Mouse (Mus musculus): ENCODE data around the gene Qtrt1. TPM values are rescaled to one million over a fixed set of nuclear protein-coding genes. Genes with fewer than 3 reads are reported as not detected.
A peak's percentile ranks its signal among the peaks of the same experiment; 100 is the strongest.

Gene Qtrt1
- polyA plus RNA-seq, 1 experiment from 2014 or later, result 53.5 TPM

- H3K36me3 ChIP-seq, result peaks cover 100% of the 10 kb centered on the region
- no peak overlapping the region for H3K27ac ChIP-seq
- no peak overlapping the region for H3K4me2 ChIP-seq
- WGBS, result 88% methylated on average over 3 of the region's 3 CpGs
- no peak overlapping the region for H3K4me3 ChIP-seq
- H3K9me3 ChIP-seq, result no peaks in the 10 kb centered on the region
- H3K9ac ChIP-seq, result no peak overlapping the region
- H3K27me3 ChIP-seq, result no peaks in the 10 kb centered on the region
- ATAC-seq (ENCODE audit: insufficient number of reproducible peaks, insufficient read depth, low FRiP score, low TSS enrichment, low read depth), result no peak
- H3K4me1 ChIP-seq, result no peaks in the 10 kb centered on the region
Measured at GRCm38 (mm10) chr9:21395692-21396091, 15.9 kb upstream of the Qtrt1 start.

DNA sequence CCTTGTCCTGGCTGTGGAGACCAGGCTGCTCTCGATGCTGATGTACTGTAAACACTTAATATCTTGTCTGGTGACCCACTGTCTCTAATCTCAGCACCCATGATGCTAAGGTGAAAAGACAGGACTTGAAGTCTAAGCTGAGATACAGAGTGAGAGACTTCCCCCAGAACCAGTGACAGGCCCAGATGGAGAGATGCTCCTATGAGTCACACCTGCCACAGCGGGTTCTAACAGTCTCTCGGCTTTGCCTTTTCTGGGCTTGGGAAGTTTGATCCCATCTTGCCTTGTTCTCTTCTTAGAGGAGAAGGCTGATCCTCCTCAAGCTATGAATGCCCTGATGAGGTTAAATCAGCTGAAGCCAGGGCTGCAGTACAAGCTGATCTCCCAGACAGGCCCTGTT lies 14.5 kb upstream of the Qtrt1 start:
- no peak for ATAC-seq (ENCODE audit: insufficient number of reproducible peaks, insufficient read depth, low FRiP score, low TSS enrichment, low read depth)
- 92% methylated on average over 3 of the region's 3 CpGs for WGBS

GRCm38 (mm10) chr9:21401042-21401441 lies 10.6 kb upstream of the Qtrt1 start:
- H3K27me3 ChIP-seq, result no peaks in the 10 kb centered on the region
- 94% methylated on average over 9 of the region's 9 CpGs for WGBS
- H3K4me3 ChIP-seq, result no peak overlapping the region
- no peak overlapping the region for H3K27ac ChIP-seq
- no peaks in the 10 kb centered on the region for H3K4me1 ChIP-seq
- no peak for ATAC-seq (ENCODE audit: insufficient number of reproducible peaks, insufficient read depth, low FRiP score, low TSS enrichment, low read depth)
- no peaks in the 10 kb centered on the region for H3K9me3 ChIP-seq
- no peak overlapping the region for H3K9ac ChIP-seq
- no peak overlapping the region for H3K4me2 ChIP-seq
- H3K36me3 ChIP-seq, result peaks cover 99% of the 10 kb centered on the region

More for the DNA sequence above, 14.5 kb upstream of the Qtrt1 start:
- Histone ChIP-seq H3K9me3 (no peaks in the 10 kb centered on the region), H3K9ac (no peak overlapping the region), H3K4me1 (no peaks in the 10 kb centered on the region), H3K27me3 (no peaks in the 10 kb centered on the region), H3K27ac (no peak overlapping the region), H3K4me2 (no peak overlapping the region), H3K36me3 (peaks cover 99% of the 10 kb centered on the region), H3K4me3 (no peak overlapping the region)

- Histone ChIP-seq H3K4me1 (no peaks in the 10 kb centered on the region), H3K36me3 (peaks cover 92% of the 10 kb centered on the region), H3K9me3 (no peaks in the 10 kb centered on the region), H3K27me3 (no peaks in the 10 kb centered on the region), H3K9ac (no peak overlapping the region), H3K4me2 (no peak overlapping the region), H3K4me3 (no peak overlapping the region), H3K27ac (no peak overlapping the region)
- ATAC-seq (ENCODE audit: insufficient number of reproducible peaks, insufficient read depth, low FRiP score, low TSS enrichment, low read depth), result no peak
- WGBS, result 87% methylated on average over 11 of the region's 11 CpGs
Measured at GRCm38 (mm10) chr9:21402764-21403253, 8.8 kb upstream of the Qtrt1 start.

- WGBS, result 95% methylated on average over 5 of the region's 5 CpGs
- H3K9me3 ChIP-seq, result no peaks in the 10 kb centered on the region
Measured at GRCm38 (mm10) chr9:21403745-21404144, 7.9 kb upstream of the Qtrt1 start.

GRCm38 (mm10) chr9:21405525-21405924 lies 6.1 kb upstream of the Qtrt1 start:
- peaks cover 65% of the 10 kb centered on the region for H3K36me3 ChIP-seq
- H3K4me3 ChIP-seq, result no peak overlapping the region
- no peaks in the 10 kb centered on the region for H3K9me3 ChIP-seq
- no peaks in the 10 kb centered on the region for H3K4me1 ChIP-seq
- WGBS, result 70% methylated on average over 4 of the region's 4 CpGs
- H3K4me2 ChIP-seq, result no peak overlapping the region
- H3K27me3 ChIP-seq, result no peaks in the 10 kb centered on the region
- no peak overlapping the region for H3K9ac ChIP-seq
- no peak for ATAC-seq (ENCODE audit: insufficient number of reproducible peaks, insufficient read depth, low FRiP score, low TSS enrichment, low read depth)
- no peak overlapping the region for H3K27ac ChIP-seq

More at GRCm38 (mm10) chr9:21403745-21404144, 7.9 kb upstream of the Qtrt1 start:
- Histone ChIP-seq H3K27me3 (no peaks in the 10 kb centered on the region), H3K9ac (no peak overlapping the region), H3K4me1 (no peaks in the 10 kb centered on the region), H3K4me2 (no peak overlapping the region), H3K4me3 (no peak overlapping the region), H3K36me3 (peaks cover 83% of the 10 kb centered on the region), H3K27ac (no peak overlapping the region)
- ATAC-seq (ENCODE audit: insufficient number of reproducible peaks, insufficient read depth, low FRiP score, low TSS enrichment, low read depth), result no peak

DNA sequence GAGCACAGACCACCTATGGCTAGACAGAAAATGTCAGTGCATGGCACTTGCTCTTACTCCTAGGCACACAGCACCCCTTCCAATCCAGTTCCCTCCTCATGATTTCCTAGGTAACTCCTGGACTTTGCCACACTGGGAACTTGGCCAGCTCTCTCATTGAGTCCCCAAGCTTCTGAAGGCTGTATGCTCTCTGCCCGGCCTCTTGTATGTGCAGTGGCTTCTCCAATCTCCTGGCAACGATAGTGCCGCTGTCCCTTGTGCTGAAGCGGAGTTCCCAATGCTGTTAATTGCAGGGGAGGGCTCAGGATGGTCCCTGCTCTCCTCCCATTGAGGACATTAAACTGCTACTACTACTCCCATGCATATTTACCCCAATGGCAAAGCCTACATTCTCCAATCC lies 3.7 kb upstream of the Qtrt1 start:
- no peak for ATAC-seq (ENCODE audit: insufficient number of reproducible peaks, insufficient read depth, low FRiP score, low TSS enrichment, low read depth)
- Histone ChIP-seq H3K36me3 (peaks cover 42% of the 10 kb centered on the region), H3K9ac (no peak overlapping the region), H3K9me3 (no peaks in the 10 kb centered on the region), H3K4me3 (no peak overlapping the region), H3K4me1 (peaks cover 10% of the 10 kb centered on the region), H3K27ac (no peak overlapping the region), H3K27me3 (no peaks in the 10 kb centered on the region), H3K4me2 (no peak overlapping the region)
- 12% methylated on average over 4 of the region's 4 CpGs for WGBS

- WGBS, result 79% methylated on average over 7 of the region's 7 CpGs
- ATAC-seq (ENCODE audit: insufficient number of reproducible peaks, insufficient read depth, low FRiP score, low TSS enrichment, low read depth), result no peak
- H3K27ac ChIP-seq, result no peak overlapping the region
- H3K4me3 ChIP-seq, result no peak overlapping the region
- H3K27me3 ChIP-seq, result no peaks in the 10 kb centered on the region
- H3K9me3 ChIP-seq, result no peaks in the 10 kb centered on the region
- H3K36me3 ChIP-seq, result peaks cover 35% of the 10 kb centered on the region
- peaks cover 10% of the 10 kb centered on the region for H3K4me1 ChIP-seq
- no peak overlapping the region for H3K9ac ChIP-seq
- H3K4me2 ChIP-seq, result no peak overlapping the region
Measured at GRCm38 (mm10) chr9:21408624-21409023, 3.0 kb upstream of the Qtrt1 start.

DNA sequence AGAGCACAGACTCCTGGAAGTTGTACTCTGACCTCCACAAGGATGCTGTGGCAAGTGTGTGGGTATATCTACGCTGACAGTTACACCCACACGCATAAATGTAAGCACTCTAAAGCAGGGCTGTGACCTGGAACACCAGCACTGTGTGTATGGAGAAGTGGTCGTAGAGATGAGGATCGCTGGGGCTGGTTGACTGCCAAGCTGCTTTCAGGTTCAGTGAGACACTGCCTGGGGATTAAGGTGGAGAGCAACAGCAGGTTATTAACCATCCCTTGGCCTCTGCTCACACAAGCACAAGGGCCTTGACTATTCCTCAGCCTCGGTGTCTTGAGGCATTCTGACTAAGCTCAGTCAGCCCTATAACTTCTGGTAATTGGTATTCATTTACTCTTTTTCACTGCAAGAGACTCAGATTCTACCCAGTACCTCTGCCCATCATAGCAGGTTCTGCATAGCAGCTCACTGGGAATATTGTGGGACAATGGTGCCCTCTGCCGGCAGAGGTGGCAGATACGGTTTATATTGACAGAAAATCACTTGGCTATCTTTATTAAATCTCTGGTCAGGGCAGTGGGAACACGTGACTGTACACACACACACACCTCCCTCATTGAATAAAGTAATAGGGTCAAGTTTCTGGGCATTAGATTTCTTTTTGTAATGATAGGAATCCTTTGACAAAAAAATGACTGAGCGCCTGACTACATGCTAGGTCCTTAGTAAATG lies 1.9 kb upstream of the Qtrt1 start:
- H3K27me3 ChIP-seq, result no peaks in the 10 kb centered on the region
- no peak overlapping the region for H3K27ac ChIP-seq
- no peak overlapping the region for H3K4me2 ChIP-seq
- WGBS, result 34% methylated on average over 9 of the region's 9 CpGs
- H3K4me3 ChIP-seq, result no peak overlapping the region
- no peak overlapping the region for H3K9ac ChIP-seq
- no peaks in the 10 kb centered on the region for H3K9me3 ChIP-seq
- peaks cover 29% of the 10 kb centered on the region for H3K36me3 ChIP-seq
- H3K4me1 ChIP-seq, result peaks cover 10% of the 10 kb centered on the region
- ATAC-seq (ENCODE audit: insufficient number of reproducible peaks, insufficient read depth, low FRiP score, low TSS enrichment, low read depth), result no peak

- Histone ChIP-seq H3K4me3 (no peak overlapping the region), H3K27ac (no peak overlapping the region), H3K27me3 (no peaks in the 10 kb centered on the region), H3K4me1 (no peaks in the 10 kb centered on the region), H3K36me3 (peaks cover 68% of the 10 kb centered on the region), H3K9ac (no peak overlapping the region), H3K4me2 (no peak overlapping the region), H3K9me3 (no peaks in the 10 kb centered on the region)
- 93% methylated on average over 2 of the region's 2 CpGs for WGBS
- ATAC-seq (ENCODE audit: insufficient number of reproducible peaks, insufficient read depth, low FRiP score, low TSS enrichment, low read depth), result no peak
Measured at GRCm38 (mm10) chr9:21417866-21418265, 6.2 kb downstream of the Qtrt1 start.

DNA sequence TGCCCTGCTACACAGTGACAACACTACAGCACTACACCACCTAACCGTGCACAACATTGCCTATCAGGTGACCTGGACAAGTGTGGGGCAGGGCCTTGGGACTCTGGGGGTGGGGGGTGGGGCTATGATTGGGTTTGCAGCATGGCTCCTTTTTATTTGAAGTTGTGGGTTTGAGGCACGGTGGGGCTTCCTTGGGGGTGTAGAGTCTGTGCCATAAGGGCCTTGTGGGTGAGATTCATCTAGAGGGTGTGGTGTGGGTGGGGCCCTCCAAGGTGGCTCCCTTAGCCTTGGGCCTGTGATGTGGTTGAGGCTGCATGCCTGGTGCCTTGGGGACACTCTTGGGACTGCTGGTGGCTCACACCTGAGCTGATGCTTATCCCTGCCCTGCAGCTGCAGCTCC lies 8.0 kb downstream of the Qtrt1 start:
- no peaks in the 10 kb centered on the region for H3K9me3 ChIP-seq
- ATAC-seq (ENCODE audit: insufficient number of reproducible peaks, insufficient read depth, low FRiP score, low TSS enrichment, low read depth), result no peak
- 81% methylated on average over 2 of the region's 2 CpGs for WGBS
- H3K4me1 ChIP-seq, result no peaks in the 10 kb centered on the region
- peaks cover 63% of the 10 kb centered on the region for H3K36me3 ChIP-seq
- H3K9ac ChIP-seq, result 0 out of 2 replicates have a peak overlapping the region, but pooled peaks have one; percentile 21
- H3K4me3 ChIP-seq, result no peak overlapping the region
- H3K27ac ChIP-seq, result no peak overlapping the region
- no peak overlapping the region for H3K4me2 ChIP-seq
- H3K27me3 ChIP-seq, result no peaks in the 10 kb centered on the region
